Mouse (Mus musculus): ENCODE measurements around the gene Zfp992. TPM values are rescaled to one million over a fixed set of nuclear protein-coding genes. Genes with fewer than 3 reads are reported as not detected.
"Not testable (repeated sequence)": the region's sequence is repeated elsewhere in the genome, so short reads cannot be mapped to it uniquely, and the experiment has no call there.

Zfp992 gene
- polyA plus RNA-seq, 1 experiment from 2014 or later = 1.8 TPM

GRCm38 (mm10) chr4:146482546-146482945 lies 33.7 kb downstream of the Zfp992 start:
- not testable (repeated sequence) for H3K4me3 ChIP-seq (ENCODE audit: low read depth, low read length); H3K9ac ChIP-seq (ENCODE audit: low read length); H3K27me3 ChIP-seq (replicated peaks; ENCODE audit: control insufficient read depth, insufficient read depth, low read length); H3K27ac ChIP-seq (ENCODE audit: low read depth, low read length); H3K4me1 ChIP-seq (ENCODE audit: control insufficient read depth, insufficient read depth, low read length); H3K4me2 ChIP-seq (ENCODE audit: low read length); H3K36me3 ChIP-seq (ENCODE audit: control insufficient read depth, insufficient read depth, low read length); ATAC-seq; DNase-seq (ENCODE audit: low spot score)
- WGBS = 88% methylated on average over 10 of the region's 10 CpGs
- peaks cover 64% of the 10 kb centered on the region for H3K9me3 ChIP-seq (replicated peaks; ENCODE audit: control insufficient read depth, low read length)

GRCm38 (mm10) chr4:146483571-146484280 lies 34.9 kb downstream of the Zfp992 start:
- ATAC-seq = peak; percentile 36; the same call in 1 of the 2 replicates
- H3K4me3 ChIP-seq (ENCODE audit: low read depth, low read length); H3K4me2 ChIP-seq (ENCODE audit: low read length); H3K36me3 ChIP-seq (ENCODE audit: control insufficient read depth, insufficient read depth, low read length); H3K27me3 ChIP-seq (replicated peaks; ENCODE audit: control insufficient read depth, insufficient read depth, low read length); H3K27ac ChIP-seq (ENCODE audit: low read depth, low read length); H3K9ac ChIP-seq (ENCODE audit: low read length); DNase-seq (ENCODE audit: low spot score); H3K4me1 ChIP-seq (ENCODE audit: control insufficient read depth, insufficient read depth, low read length): not testable (repeated sequence)
- 74% methylated on average over 13 of the region's 13 CpGs for WGBS
- H3K9me3 ChIP-seq (replicated peaks; ENCODE audit: control insufficient read depth, low read length) = peaks cover 60% of the 10 kb centered on the region

- not testable (repeated sequence) for H3K9ac ChIP-seq (ENCODE audit: low read length); H3K27ac ChIP-seq (ENCODE audit: low read depth, low read length); H3K4me1 ChIP-seq (ENCODE audit: control insufficient read depth, insufficient read depth, low read length); H3K27me3 ChIP-seq (replicated peaks; ENCODE audit: control insufficient read depth, insufficient read depth, low read length); ATAC-seq; H3K4me2 ChIP-seq (ENCODE audit: low read length); H3K36me3 ChIP-seq (ENCODE audit: control insufficient read depth, insufficient read depth, low read length); H3K4me3 ChIP-seq (ENCODE audit: low read depth, low read length); DNase-seq (ENCODE audit: low spot score)
- peaks cover 60% of the 10 kb centered on the region for H3K9me3 ChIP-seq (replicated peaks; ENCODE audit: control insufficient read depth, low read length)
These were observed 35.9 kb downstream of the Zfp992 start for GRCm38 (mm10) chr4:146484676-146485075.

GRCm38 (mm10) chr4:146485183-146485939 lies 36.5 kb downstream of the Zfp992 start:
- H3K4me2 ChIP-seq (ENCODE audit: low read length); H3K9ac ChIP-seq (ENCODE audit: low read length); H3K4me1 ChIP-seq (ENCODE audit: control insufficient read depth, insufficient read depth, low read length); H3K36me3 ChIP-seq (ENCODE audit: control insufficient read depth, insufficient read depth, low read length); H3K4me3 ChIP-seq (ENCODE audit: low read depth, low read length); DNase-seq (ENCODE audit: low spot score); ATAC-seq; H3K27ac ChIP-seq (ENCODE audit: low read depth, low read length); H3K27me3 ChIP-seq (replicated peaks; ENCODE audit: control insufficient read depth, insufficient read depth, low read length): not testable (repeated sequence)
- H3K9me3 ChIP-seq (replicated peaks; ENCODE audit: control insufficient read depth, low read length) = peaks cover 58% of the 10 kb centered on the region
- WGBS = 76% methylated on average over 6 of the region's 6 CpGs

GRCm38 (mm10) chr4:146486753-146487152 lies 37.9 kb downstream of the Zfp992 start:
- not testable (repeated sequence) for DNase-seq (ENCODE audit: low spot score); H3K4me2 ChIP-seq (ENCODE audit: low read length); H3K27me3 ChIP-seq (replicated peaks; ENCODE audit: control insufficient read depth, insufficient read depth, low read length); H3K4me1 ChIP-seq (ENCODE audit: control insufficient read depth, insufficient read depth, low read length); H3K9ac ChIP-seq (ENCODE audit: low read length); H3K4me3 ChIP-seq (ENCODE audit: low read depth, low read length); H3K36me3 ChIP-seq (ENCODE audit: control insufficient read depth, insufficient read depth, low read length); H3K27ac ChIP-seq (ENCODE audit: low read depth, low read length); ATAC-seq
- H3K9me3 ChIP-seq (replicated peaks; ENCODE audit: control insufficient read depth, low read length) = peaks cover 49% of the 10 kb centered on the region
- WGBS = 65% methylated on average over 1 of the region's 1 CpGs

- not testable (repeated sequence) for H3K27me3 ChIP-seq (replicated peaks; ENCODE audit: control insufficient read depth, insufficient read depth, low read length); H3K4me2 ChIP-seq (ENCODE audit: low read length); H3K36me3 ChIP-seq (ENCODE audit: control insufficient read depth, insufficient read depth, low read length); H3K9ac ChIP-seq (ENCODE audit: low read length); H3K27ac ChIP-seq (ENCODE audit: low read depth, low read length); DNase-seq (ENCODE audit: low spot score); ATAC-seq; H3K4me3 ChIP-seq (ENCODE audit: low read depth, low read length); H3K4me1 ChIP-seq (ENCODE audit: control insufficient read depth, insufficient read depth, low read length)
- H3K9me3 ChIP-seq (replicated peaks; ENCODE audit: control insufficient read depth, low read length) = peaks cover 54% of the 10 kb centered on the region
- WGBS = 77% methylated on average over 4 of the region's 4 CpGs
These were observed 40.4 kb downstream of the Zfp992 start for GRCm38 (mm10) chr4:146489196-146489595.

GRCm38 (mm10) chr4:146491993-146492392 lies 43.2 kb downstream of the Zfp992 start:
- not testable (repeated sequence) for ATAC-seq; H3K27ac ChIP-seq (ENCODE audit: low read depth, low read length); H3K9ac ChIP-seq (ENCODE audit: low read length); H3K27me3 ChIP-seq (replicated peaks; ENCODE audit: control insufficient read depth, insufficient read depth, low read length); H3K4me1 ChIP-seq (ENCODE audit: control insufficient read depth, insufficient read depth, low read length); H3K36me3 ChIP-seq (ENCODE audit: control insufficient read depth, insufficient read depth, low read length); H3K4me3 ChIP-seq (ENCODE audit: low read depth, low read length); H3K4me2 ChIP-seq (ENCODE audit: low read length); DNase-seq (ENCODE audit: low spot score)
- peaks cover 51% of the 10 kb centered on the region for H3K9me3 ChIP-seq (replicated peaks; ENCODE audit: control insufficient read depth, low read length)
- 85% methylated on average over 1 of the region's 1 CpGs for WGBS

GRCm38 (mm10) chr4:146492439-146492838 lies 43.6 kb downstream of the Zfp992 start:
- no peak for ATAC-seq
- H3K36me3 ChIP-seq (ENCODE audit: control insufficient read depth, insufficient read depth, low read length) = no peaks in the 10 kb centered on the region
- DNase-seq (ENCODE audit: low spot score) = no peak

GRCm38 (mm10) chr4:146492851-146493250 lies 44.0 kb downstream of the Zfp992 start:
- no peaks in the 10 kb centered on the region for H3K27me3 ChIP-seq (replicated peaks; ENCODE audit: control insufficient read depth, insufficient read depth, low read length)
- 45% methylated on average over 1 of the region's 1 CpGs for WGBS
- no peaks in the 10 kb centered on the region for H3K4me1 ChIP-seq (ENCODE audit: control insufficient read depth, insufficient read depth, low read length)
- DNase-seq (ENCODE audit: low spot score) (no peak), ATAC-seq (no peak)
- H3K36me3 ChIP-seq (ENCODE audit: control insufficient read depth, insufficient read depth, low read length) = no peaks in the 10 kb centered on the region
- H3K9me3 ChIP-seq (replicated peaks; ENCODE audit: control insufficient read depth, low read length) = peaks cover 57% of the 10 kb centered on the region
- no peak overlapping the region for H3K27ac ChIP-seq (ENCODE audit: low read depth, low read length)
- no peak overlapping the region for H3K4me3 ChIP-seq (ENCODE audit: low read depth, low read length)
- H3K9ac ChIP-seq (ENCODE audit: low read length) = no peak overlapping the region
- H3K4me2 ChIP-seq (ENCODE audit: low read length) = no peak overlapping the region

More at GRCm38 (mm10) chr4:146492439-146492838, 43.6 kb downstream of the Zfp992 start:
- no peak overlapping the region for H3K4me2 ChIP-seq (ENCODE audit: low read length)
- no peaks in the 10 kb centered on the region for H3K4me1 ChIP-seq (ENCODE audit: control insufficient read depth, insufficient read depth, low read length)
- no peak overlapping the region for H3K27ac ChIP-seq (ENCODE audit: low read depth, low read length)
- H3K4me3 ChIP-seq (ENCODE audit: low read depth, low read length) = no peak overlapping the region
- H3K27me3 ChIP-seq (replicated peaks; ENCODE audit: control insufficient read depth, insufficient read depth, low read length) = no peaks in the 10 kb centered on the region
- no peak overlapping the region for H3K9ac ChIP-seq (ENCODE audit: low read length)
- peaks cover 53% of the 10 kb centered on the region for H3K9me3 ChIP-seq (replicated peaks; ENCODE audit: control insufficient read depth, low read length)
